Mouse (Mus musculus): ENCODE results near the gene Rhobtb1. TPM values are rescaled to one million over a fixed set of nuclear protein-coding genes. Genes with fewer than 3 reads are reported as not detected.

The Rhobtb1 gene
- polyA plus RNA-seq, 1 experiment from 2014 or later: 9.0 TPM

DNA sequence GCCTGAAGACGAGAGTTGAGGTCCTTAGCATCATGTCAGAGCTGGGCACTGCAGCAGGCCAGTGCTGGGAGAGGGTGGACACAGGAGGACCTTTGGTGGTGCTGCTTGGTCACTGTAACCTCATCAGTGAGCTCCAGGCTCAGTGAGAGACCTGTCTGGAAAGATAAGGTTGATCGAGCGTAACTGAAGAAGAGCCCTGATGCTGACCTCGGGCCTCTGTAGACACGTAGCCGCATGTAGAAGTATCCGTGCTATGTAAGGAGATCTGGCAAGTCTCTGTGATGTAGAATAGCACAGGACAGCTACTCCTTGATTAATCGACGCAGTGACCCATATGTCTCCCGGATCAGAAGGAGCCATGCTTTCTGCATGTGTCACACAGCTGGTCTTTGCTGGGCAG, 42.5 kb downstream of the Rhobtb1 start:
- no peak overlapping the region for H3K4me2 ChIP-seq
- no peak overlapping the region for H3K27ac ChIP-seq
- H3K36me3 ChIP-seq: no peaks in the 10 kb centered on the region
- ATAC-seq: no peak
- no peak overlapping the region for H3K4me3 ChIP-seq
- H3K9me3 ChIP-seq (replicated peaks): no peaks in the 10 kb centered on the region
- no peak overlapping the region for H3K9ac ChIP-seq
- H3K4me1 ChIP-seq: no peaks in the 10 kb centered on the region
- WGBS (ENCODE audit: insufficient replicate concordance): 70% methylated on average over 10 of the region's 10 CpGs
- no peaks in the 10 kb centered on the region for H3K27me3 ChIP-seq (replicated peaks)

DNA sequence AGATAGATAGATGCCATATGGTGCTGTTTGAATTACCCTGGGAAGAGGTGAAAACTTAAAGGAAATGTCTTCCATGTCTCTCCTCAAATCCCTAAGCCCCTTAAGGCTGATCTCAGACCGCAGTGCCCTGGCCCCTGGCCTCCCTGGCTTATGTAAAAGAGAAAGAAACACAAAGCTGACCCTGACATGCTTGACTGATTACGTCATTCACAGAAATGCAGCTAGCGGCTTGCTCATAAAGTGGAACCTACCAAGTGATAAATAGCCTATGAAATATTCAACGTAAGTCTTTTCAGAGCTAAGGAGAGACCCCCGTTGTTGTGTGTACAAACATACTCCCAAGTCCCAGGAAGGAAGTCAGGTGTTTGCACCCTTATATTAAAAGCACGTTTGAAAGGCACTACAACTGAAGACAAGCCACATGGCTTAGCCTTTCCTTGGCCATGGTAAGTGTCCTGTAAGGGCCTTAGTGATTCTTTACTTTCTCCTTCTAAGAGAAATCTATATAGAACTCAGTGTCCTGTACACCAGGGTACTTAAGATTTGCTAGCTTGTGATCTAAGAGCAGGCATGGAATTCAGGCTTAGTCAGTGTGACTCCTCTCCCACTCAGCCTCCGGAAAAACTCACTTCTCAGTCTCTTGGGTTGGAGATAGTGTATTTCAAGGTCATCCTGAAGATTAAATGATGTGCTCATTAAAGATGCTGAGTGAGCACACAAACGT, 53.6 kb downstream of the Rhobtb1 start:
- H3K27me3 ChIP-seq (replicated peaks): no peaks in the 10 kb centered on the region
- H3K9ac ChIP-seq: no peak overlapping the region
- no peak overlapping the region for H3K4me2 ChIP-seq
- H3K9me3 ChIP-seq (replicated peaks): no peaks in the 10 kb centered on the region
- peaks cover 2% of the 10 kb centered on the region; the same call in 1 of the 2 replicates for H3K36me3 ChIP-seq
- no peak overlapping the region for H3K27ac ChIP-seq
- 55% methylated on average over 8 of the region's 8 CpGs for WGBS (ENCODE audit: insufficient replicate concordance)
- H3K4me3 ChIP-seq: no peak overlapping the region
- H3K4me1 ChIP-seq: no peaks in the 10 kb centered on the region
- ATAC-seq: no peak

DNA sequence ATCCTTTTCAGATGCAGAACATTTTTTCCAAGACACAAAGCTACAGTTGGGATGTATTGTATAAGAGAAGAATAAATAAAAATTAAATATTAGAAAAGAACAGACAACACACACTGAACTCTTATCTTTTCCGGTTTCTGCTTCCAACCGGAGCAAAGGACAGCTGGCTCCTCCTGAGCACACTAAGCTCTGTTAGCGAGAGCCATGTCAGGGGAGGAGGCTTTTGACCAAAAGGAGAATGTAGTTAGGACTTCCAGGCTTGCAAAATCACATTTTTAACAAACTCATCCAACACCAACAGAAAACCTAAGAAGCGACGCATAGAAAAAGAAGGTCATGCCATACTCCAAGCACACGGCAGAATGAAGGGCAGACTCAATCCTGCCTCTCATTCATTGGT, 54.8 kb downstream of the Rhobtb1 start:
- no peak overlapping the region for H3K27ac ChIP-seq
- 75% methylated on average over 6 of the region's 6 CpGs for WGBS (ENCODE audit: insufficient replicate concordance)
- H3K27me3 ChIP-seq (replicated peaks): peaks cover 7% of the 10 kb centered on the region; the same call in 1 of the 2 replicates
- H3K36me3 ChIP-seq: peaks cover 8% of the 10 kb centered on the region; the same call in 1 of the 2 replicates
- H3K9ac ChIP-seq: no peak overlapping the region
- H3K4me1 ChIP-seq: 0 out of 2 replicates have a peak, but pooled peaks cover 2% of the 10 kb centered on the region
- no peak overlapping the region for H3K4me2 ChIP-seq
- no peak overlapping the region for H3K4me3 ChIP-seq
- H3K9me3 ChIP-seq (replicated peaks): no peaks in the 10 kb centered on the region
- ATAC-seq: no peak

DNA sequence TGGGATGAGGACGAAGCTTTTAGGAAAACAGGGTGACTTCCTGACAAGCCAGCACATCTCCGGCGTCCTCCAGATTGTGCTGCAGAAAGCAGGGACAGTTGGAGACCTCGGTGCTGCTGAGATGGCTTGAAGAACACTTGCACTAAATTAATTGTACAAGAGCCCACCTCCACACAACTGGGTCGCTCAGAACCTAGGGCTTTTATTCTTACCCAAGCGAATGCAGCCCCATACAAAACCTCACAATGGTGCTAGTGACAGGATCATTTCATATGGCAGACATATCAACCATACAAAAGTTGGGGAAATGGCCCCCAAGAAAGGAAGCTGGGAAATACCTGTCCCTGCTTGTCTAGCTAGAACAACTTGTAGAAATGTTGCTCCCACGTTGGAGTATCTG, 56.2 kb downstream of the Rhobtb1 start:
- Histone ChIP-seq H3K27me3 (replicated peaks) (peaks cover 21% of the 10 kb centered on the region), H3K4me3 (no peak overlapping the region), H3K9ac (no peak overlapping the region), H3K9me3 (replicated peaks) (no peaks in the 10 kb centered on the region), H3K27ac (no peak overlapping the region), H3K36me3 (peaks cover 8% of the 10 kb centered on the region; the same call in 1 of the 2 replicates), H3K4me2 (no peak overlapping the region), H3K4me1 (peaks cover 15% of the 10 kb centered on the region; the same call in 1 of the 2 replicates)
- 70% methylated on average over 7 of the region's 7 CpGs for WGBS (ENCODE audit: insufficient replicate concordance)
- ATAC-seq: no peak

DNA sequence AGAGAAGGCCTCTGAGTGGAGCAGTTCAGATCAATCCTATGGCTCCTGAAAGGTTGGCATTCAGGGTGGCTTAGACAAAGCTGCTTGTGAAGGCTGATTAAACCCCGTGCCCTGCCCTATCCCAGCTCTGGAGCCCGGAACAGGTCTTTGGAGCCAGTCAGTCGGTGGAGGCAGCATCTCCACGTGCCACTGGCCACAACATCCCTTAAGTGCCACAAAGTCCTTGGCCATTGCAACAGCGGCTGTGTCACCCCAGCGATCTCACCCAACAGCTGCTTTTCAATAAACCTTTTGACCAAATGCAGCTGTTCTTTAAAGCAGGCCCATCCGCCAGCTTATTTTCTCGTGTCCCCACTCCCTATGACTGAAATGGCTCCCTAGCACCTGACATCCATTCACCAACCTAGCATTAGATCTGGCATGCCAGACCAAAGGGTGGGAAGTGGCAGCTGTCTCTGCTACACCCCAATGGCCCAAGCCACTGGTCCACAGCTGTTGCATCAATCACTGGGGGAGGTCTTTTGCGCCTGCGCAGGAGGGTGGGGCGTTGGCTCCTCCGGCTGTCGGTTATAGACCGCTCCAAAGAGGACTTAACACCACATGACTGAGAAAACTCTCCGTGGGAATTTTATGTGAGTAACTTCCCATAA, 56.9 kb downstream of the Rhobtb1 start:
- Histone ChIP-seq H3K36me3 (peaks cover 8% of the 10 kb centered on the region; the same call in 1 of the 2 replicates), H3K4me2 (no peak overlapping the region), H3K9ac (no peak overlapping the region), H3K9me3 (replicated peaks) (no peaks in the 10 kb centered on the region), H3K27me3 (replicated peaks) (peaks cover 28% of the 10 kb centered on the region), H3K4me3 (no peak overlapping the region), H3K27ac (no peak overlapping the region), H3K4me1 (peaks cover 16% of the 10 kb centered on the region; the same call in 1 of the 2 replicates)
- ATAC-seq: no peak
- 72% methylated on average over 15 of the region's 15 CpGs for WGBS (ENCODE audit: insufficient replicate concordance)

DNA sequence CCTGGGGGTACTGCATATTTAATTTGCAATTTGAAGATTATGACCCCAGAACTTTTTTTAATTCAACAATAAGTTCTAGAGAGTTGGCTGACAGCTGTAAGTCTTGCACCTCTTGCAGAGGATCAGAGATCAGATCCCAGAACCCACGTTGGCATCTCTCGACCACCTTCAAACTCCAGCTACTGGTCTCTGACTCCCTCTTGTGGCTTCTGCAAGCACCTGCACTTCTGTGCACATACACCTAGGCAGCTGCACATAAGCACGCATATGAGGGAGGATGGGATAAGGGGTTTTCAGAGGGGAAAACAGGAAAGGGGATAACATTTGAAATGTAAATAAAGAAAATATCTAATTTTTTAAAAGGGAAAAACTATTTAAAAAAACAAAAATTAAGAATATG, 57.5 kb downstream of the Rhobtb1 start:
- no peak overlapping the region for H3K4me3 ChIP-seq
- H3K27me3 ChIP-seq (replicated peaks): peaks cover 34% of the 10 kb centered on the region
- no peak overlapping the region for H3K9ac ChIP-seq
- H3K4me1 ChIP-seq: peaks cover 21% of the 10 kb centered on the region; the same call in 1 of the 2 replicates
- no peaks in the 10 kb centered on the region for H3K9me3 ChIP-seq (replicated peaks)
- peaks cover 8% of the 10 kb centered on the region; the same call in 1 of the 2 replicates for H3K36me3 ChIP-seq
- H3K4me2 ChIP-seq: no peak overlapping the region
- 85% methylated on average over 3 of the region's 3 CpGs for WGBS (ENCODE audit: insufficient replicate concordance)
- H3K27ac ChIP-seq: no peak overlapping the region
- no peak for ATAC-seq

DNA sequence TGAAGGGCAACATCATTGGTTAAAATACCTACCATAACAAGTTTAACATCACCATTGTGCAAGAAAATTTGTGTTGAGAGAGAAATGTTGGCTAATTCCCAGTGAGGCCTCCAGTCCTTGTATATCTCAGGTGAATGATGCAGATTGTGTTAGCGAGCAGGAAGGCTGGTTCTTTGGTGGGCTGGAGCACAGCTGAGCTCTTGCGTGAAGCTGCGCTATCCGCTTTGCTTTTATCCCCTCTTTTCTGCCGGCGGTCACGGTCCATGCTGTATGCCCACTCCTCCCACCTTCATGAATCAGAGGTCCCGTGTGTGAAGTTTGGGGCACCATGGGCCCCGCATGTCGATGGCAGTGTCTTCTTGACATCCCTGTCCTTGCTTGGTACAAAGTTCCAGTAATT, 58.8 kb downstream of the Rhobtb1 start:
- Histone ChIP-seq H3K9ac (no peak overlapping the region), H3K36me3 (peaks cover 8% of the 10 kb centered on the region; the same call in 1 of the 2 replicates), H3K9me3 (replicated peaks) (no peaks in the 10 kb centered on the region), H3K27ac (no peak overlapping the region), H3K27me3 (replicated peaks) (peaks cover 43% of the 10 kb centered on the region), H3K4me2 (no peak overlapping the region), H3K4me3 (no peak overlapping the region), H3K4me1 (peaks cover 31% of the 10 kb centered on the region)
- ATAC-seq: no peak
- 82% methylated on average over 10 of the region's 10 CpGs for WGBS (ENCODE audit: insufficient replicate concordance)

DNA sequence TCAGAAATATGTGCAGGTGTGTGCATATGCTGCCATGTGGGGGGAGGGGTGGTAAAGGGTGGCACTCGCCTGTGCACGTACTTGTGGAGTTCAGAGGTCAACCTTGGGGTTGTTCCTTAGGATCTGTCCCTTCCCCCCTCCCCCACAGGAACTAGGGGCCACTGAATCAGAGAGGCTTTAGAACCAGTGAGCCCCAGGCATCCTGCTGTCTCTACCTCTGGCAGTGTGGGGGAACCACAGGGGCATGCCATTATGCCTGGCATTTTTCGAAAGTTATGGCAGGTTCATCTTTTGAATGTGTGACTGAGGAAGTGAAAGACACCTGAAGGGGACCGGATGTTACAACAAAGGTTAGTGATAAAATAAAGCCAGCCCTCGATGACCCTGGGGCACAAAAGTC, 59.4 kb downstream of the Rhobtb1 start:
- Histone ChIP-seq H3K36me3 (peaks cover 9% of the 10 kb centered on the region; the same call in 1 of the 2 replicates), H3K27me3 (replicated peaks) (peaks cover 43% of the 10 kb centered on the region), H3K4me3 (no peak overlapping the region), H3K27ac (no peak overlapping the region), H3K4me2 (no peak overlapping the region), H3K9ac (no peak overlapping the region), H3K4me1 (peaks cover 31% of the 10 kb centered on the region), H3K9me3 (replicated peaks) (no peaks in the 10 kb centered on the region)
- ATAC-seq: no peak
- whole genome bisulfite sequencing (ENCODE audit: insufficient replicate concordance): 51% methylated on average over 5 of the region's 5 CpGs

DNA sequence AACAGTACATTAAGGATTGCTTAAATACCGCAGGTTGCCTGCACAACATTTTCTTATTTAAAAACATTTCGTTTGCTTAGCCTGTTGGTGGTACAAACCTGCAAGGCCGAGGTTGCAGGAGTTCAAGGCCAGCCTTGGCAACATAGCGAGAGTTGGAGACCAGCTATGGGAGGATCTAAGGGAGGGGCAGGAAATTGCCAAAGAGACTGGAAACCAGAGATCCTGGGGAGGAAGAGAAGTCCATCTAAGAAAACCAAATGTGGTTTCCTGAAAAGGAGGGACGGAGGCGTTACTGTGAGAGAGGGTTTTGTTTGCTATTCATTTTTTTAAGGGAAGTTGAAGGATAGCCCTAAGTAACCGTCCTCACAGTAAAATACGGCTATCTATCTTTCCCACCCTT, 60.3 kb downstream of the Rhobtb1 start:
- H3K9me3 ChIP-seq (replicated peaks): no peaks in the 10 kb centered on the region
- peak overlapping the region; percentile 85; the same call in 1 of the 2 replicates for H3K27ac ChIP-seq
- no peak for ATAC-seq
- H3K36me3 ChIP-seq: peaks cover 18% of the 10 kb centered on the region
- peak overlapping the region; percentile 64 for H3K4me3 ChIP-seq
- 15% methylated on average over 8 of the region's 8 CpGs for WGBS (ENCODE audit: insufficient replicate concordance)
- peak overlapping the region; percentile 82 for H3K4me2 ChIP-seq
- H3K27me3 ChIP-seq (replicated peaks): peaks cover 43% of the 10 kb centered on the region
- 0 out of 2 replicates have a peak overlapping the region, but pooled peaks have one; percentile 66 for H3K9ac ChIP-seq
- H3K4me1 ChIP-seq: peaks cover 31% of the 10 kb centered on the region

DNA sequence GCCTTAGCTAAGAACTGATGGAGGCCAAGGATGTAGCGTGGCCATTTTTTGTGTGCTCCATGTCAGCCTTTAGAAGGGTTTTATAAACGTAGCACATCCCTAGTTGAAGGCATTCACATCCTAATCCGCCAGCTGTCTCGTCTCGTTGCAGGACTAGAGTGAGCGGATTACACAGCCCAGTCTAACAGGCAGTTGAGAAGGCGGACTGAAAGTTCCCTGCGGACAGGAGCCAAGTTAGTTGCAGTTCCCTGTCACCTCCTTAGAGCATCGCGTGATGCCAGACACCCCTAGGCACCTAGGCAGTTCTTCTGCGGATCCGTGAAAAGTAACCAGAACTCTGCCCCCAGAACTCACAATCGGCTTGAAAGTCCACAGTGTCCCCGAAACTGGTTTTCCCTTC, 60.7 kb downstream of the Rhobtb1 start:
- WGBS (ENCODE audit: insufficient replicate concordance): 3% methylated on average over 14 of the region's 14 CpGs
- H3K27me3 ChIP-seq (replicated peaks): peaks cover 43% of the 10 kb centered on the region

DNA sequence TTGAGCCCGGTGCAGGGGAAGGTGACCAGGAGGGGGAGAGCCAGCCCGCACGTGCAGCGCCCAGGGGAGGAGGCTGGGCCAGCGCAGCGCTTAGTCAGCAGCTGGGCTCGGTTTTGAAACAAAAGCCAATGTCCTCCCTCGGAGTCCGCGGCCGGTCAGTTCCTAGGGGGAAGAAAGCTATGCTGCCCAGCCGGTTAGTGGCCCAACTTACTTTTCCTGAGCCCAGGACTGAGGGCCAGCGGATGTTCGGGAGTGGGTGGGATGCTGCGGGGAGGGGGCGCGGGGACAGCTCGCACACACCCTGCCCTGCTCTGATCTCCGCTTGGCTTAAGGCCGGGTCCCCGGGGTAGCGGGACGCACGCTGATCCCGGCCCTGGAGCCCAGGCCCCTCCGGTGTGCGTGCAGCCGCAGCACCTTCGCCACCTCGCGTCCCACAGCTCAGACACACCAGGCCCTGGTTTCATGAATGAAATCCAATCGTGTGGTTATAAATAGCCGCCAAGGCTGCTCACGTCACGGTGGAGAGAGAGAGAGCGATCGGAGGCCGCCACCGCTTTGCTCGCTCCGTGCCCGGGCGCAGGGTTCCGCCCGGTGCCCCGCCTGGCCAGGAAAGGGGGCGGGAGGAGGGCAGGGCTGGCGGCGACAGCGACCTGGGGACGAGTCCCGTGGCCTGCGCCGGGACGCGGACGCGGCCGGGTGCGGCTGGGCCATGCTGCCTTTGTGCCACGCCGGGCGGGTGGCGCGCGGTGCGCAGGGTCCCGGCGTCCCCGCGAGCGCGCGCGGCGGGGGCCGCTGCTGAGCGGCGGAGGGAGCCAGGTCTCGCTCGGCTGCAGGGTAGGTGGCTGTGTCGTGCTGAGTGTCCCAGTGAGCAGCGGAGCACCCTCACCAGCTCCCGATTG, 61.6 kb downstream of the Rhobtb1 start, which contains the start of gene A930033H14Rik:
Gene A930033H14Rik, minus strand, starts transcription at position 557 of the 899 bp plus-strand sequence.
- H3K9ac ChIP-seq: peak within 1 kb of the TSS; percentile 66
- ATAC-seq: peak; percentile 80
- under 1% methylated on average over 81 of the region's 84 CpGs for WGBS (ENCODE audit: insufficient replicate concordance)
- peak within 1 kb of the TSS; percentile 82 for H3K4me2 ChIP-seq
- H3K4me3 ChIP-seq: peak within 1 kb of the TSS; percentile 64
- peaks cover 31% of the 10 kb centered on the region for H3K4me1 ChIP-seq
- H3K36me3 ChIP-seq: peaks cover 20% of the 10 kb centered on the region
- no peaks in the 10 kb centered on the region for H3K9me3 ChIP-seq (replicated peaks)
- peak within 1 kb of the TSS; percentile 85 for H3K27ac ChIP-seq
- H3K27me3 ChIP-seq (replicated peaks): peaks cover 43% of the 10 kb centered on the region

More for the DNA sequence above, 60.7 kb downstream of the Rhobtb1 start:
- peak overlapping the region; percentile 85 for H3K27ac ChIP-seq
- peaks cover 31% of the 10 kb centered on the region for H3K4me1 ChIP-seq
- H3K36me3 ChIP-seq: peaks cover 20% of the 10 kb centered on the region
- no peak for ATAC-seq
- no peaks in the 10 kb centered on the region for H3K9me3 ChIP-seq (replicated peaks)
- H3K9ac ChIP-seq: peak overlapping the region; percentile 66
- peak overlapping the region; percentile 82 for H3K4me2 ChIP-seq
- peak overlapping the region; percentile 64 for H3K4me3 ChIP-seq

Data from liver, embryonic 12.5 days (tissue).